Mouse (Mus musculus): Measurements from ENCODE around the gene Setdb2.

DNA sequence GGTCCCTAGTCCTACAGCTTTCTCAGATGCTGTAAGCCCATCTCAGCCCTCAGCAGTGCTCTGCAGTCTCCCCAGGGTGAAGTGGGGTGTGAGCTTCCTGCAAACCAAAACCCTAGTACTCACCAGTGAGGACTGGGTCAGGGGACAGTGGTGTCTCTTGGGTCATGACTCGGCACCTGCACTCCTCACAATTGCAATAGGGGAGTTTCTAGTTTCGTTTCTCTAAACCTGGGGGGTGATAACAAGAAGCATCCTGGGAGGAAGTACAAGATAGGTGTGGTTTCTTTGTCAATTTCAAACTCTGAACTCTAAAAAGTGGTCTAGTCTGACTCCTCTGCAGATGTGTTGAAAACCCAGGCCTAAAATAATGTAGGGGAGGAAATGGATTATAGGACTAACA lies 43.7 kb downstream of the Setdb2 start:
- TF ChIP-seq CTCF (IDR thresholded peaks at IDR 0.05; ENCODE audit: low read depth) (no peak), EP300 (optimal IDR thresholded peaks at IDR 0.05) (no peak)
